Mouse (Mus musculus): Measurements from ENCODE around the gene Raver1.

- no peak for TF ChIP-seq CTCF (IDR thresholded peaks at IDR 0.05; ENCODE audit: low read depth, low read length)
- TF ChIP-seq POLR2A (IDR thresholded peaks at IDR 0.05; ENCODE audit: insufficient read depth, low read length) = no peak
- TF ChIP-seq EP300 (IDR thresholded peaks at IDR 0.05; ENCODE audit: insufficient read depth, low read depth, low read length) = no peak
Observed at GRCm38 (mm10) chr9:21062928-21063327, 28.9 kb downstream of the Raver1 start.
